Mouse (Mus musculus) mature B cell (primary cell): ENCODE results near the gene Tiprl.

Experiments
- in situ Hi-C: fragments of 300-500 bp; cut with MboI; formaldehyde crosslinking; loops from 2 replicates; pipeline ENCODE4 v1.14.3; 2019

Tiprl gene

DNA sequence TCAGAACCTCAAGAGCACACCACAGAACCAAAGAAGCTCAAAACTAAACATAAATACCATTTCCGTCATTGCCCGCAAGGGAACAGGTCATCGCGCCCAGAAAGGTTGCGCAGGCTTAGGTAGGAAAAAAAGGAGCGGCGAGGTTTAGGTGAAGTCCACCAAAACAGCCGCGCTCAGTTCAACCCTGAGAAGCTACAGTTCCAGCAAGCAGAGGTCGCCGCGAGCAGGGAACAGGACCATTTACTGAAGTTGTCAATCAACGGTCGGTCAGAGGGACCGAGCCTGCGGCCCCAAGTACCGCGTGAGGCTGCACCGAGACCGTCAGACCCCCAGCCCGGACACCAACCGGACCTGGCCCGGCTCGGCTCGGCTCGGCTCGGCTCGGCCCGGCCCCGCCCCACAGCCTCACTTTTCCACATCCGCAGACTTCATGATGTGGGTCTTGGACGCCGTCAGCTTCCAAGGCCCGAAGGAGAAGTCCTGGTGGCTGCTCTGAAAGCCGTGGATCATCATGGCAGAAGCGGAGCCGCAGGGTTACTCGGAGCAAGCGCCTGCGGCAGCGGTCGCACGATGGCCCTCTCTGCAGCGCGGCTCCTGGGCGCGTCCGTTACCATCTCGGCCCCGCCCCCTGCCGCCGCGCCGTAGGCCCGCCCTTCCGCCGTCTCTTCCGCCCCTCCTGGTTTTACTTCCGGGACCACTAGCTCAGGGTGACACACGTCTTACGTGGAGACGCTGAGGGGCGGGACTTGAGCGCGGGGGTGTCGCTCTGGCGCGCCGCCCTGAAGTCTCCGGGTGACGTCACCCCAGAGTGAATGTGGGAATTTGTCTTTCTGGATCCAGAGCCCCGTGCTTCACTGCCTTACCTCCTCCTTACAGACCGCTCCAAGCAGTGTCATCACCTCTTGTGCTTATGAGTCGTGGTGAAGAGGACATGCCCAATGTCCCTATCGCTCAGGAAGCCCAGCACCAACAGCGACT lies at the start of gene Tiprl:
Tiprl (minus strand) TSS at position 676 of the 978 bp plus-strand sequence.
- in situ Hi-C loops: no loop called here

DNA sequence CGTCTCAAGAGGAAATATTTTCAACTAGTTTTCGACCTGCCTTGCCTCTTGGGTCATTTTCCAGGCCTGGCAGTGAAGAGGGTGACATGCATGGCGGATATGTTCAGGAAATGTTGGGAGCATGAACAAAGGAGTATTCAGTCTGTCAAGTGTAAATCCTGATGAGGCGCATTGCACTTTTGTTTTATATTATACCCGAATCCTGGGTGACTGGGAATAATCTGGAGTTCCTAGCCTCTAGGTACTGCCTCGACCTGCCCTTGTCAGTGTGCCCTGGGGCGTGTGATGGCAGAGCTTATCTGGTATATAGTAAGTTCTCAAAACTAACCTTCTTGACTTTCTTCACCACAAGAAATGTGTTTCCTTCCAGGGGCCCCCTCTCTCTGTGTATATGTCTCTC lies 47.3 kb upstream of the Tiprl start:
- in situ Hi-C loops: no loop called here

DNA sequence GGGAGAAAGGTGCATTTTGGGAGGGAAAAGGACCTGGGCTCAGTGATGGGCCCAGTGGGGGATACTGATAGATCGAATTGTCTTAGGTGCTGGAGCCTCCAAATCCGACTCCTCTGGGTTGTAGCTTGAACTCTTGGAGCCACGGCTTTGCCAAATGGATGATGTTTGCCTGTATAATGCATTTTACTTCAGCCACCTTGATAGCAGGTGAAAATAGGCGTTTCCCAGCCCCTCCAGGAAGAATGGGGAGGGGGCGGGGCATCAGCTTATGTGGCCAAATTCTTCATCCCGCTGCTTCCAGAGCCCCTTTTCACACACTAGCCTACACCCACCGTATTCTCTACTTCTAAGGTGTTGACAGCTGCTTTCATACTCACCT lies 46.2 kb upstream of the Tiprl start:
- in situ Hi-C loops: no loop called here

DNA sequence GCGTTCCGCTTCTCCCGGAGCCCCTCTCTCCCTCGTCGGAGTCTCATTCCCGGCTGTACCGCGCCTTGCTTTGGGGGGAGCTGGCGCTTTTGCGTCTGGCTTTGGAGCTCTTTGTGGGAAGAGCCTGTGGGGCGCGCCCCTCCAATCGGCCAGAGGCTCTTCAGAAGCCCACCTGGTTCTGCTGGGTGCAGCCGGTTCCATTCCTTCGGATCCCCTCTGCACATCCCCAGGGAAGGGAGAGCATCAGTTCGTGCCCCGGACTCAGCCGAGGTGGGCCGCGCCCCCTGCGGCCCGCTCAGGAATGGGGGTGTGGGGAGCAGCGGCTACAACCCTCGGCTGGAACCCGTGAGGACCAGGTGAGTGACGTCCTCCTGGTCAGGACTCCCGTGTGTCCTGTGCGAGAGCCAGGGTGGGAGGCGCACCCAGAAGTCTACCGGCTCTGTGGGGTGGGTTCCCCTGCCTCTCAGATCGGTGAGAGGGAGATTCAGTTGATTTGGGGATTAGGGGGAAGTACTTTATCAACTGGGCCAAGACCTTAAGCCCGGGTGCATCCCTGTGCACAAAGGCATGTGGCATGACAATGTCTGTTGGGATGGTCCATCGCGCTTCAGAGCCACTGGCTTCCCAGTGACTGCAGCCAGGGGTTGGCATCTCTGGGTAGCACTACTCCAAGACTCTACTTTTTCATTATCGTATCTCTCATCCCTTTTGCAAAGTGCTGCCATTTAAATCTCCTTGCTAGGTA lies 45.6 kb upstream of the Tiprl start:
- in situ Hi-C loops: no loop called here

DNA sequence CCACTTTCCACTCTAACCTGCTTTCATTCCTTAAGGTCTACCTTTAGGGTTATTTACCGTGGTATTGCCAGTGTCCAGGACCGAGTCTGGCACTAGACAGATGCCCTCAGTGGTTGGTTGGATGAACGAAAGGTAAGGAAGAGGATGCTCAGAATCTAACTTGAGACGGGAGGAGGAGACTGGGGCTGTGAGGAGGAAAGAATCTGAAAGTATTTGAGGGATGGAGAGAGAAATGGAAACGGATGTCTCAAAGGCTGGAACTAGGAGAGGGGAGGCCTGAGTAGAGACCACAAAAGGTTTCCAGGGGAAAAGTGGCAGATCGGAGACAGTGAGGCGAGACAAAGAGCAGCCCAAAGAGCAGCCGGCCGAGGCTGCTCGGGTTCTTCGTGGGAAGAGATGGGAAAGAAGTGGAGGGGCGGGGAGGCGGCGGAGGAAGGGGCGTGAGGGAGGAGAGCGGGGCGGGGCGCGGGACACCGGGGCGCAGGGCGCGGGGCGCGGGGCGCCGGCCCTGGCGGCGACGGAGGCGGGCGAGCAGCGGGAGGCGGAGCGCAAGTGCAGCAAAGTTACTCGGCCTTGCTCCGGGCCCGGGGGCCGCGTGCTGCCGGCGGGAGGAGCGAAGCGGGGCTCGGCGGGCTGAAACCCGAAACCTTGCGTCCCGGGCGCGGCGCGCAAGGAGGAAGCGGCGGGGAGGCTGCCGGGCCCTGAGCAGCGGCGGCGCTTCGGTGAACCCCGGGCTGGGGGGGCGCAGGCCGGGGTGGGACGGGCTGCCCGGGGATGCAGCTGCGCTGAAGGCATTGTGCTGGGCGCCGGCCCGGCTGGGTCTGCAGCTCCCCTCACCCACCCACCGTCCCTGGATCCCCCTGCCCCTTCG lies 44.8 kb upstream of the Tiprl start:
- in situ Hi-C loops: no loop called here

DNA sequence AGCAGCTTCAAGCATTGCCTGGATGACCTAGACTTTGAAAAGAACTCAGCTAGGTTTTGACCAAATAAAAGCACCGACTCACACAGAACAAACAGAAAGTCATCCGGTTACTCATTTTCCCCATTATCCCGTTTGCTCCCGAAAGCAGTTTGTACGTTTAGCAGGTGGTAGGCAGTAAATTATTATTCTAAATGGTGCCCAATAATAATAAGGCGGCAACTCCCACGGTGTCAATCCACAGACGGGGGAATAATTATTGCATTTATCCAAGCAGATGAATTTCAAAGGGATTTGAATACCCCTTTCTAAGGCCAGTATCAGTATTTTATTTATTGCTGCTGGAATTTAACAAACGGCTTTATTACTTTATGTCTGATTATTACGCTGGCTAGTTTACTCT lies 43.9 kb upstream of the Tiprl start:
- in situ Hi-C loops: no loop called here

DNA sequence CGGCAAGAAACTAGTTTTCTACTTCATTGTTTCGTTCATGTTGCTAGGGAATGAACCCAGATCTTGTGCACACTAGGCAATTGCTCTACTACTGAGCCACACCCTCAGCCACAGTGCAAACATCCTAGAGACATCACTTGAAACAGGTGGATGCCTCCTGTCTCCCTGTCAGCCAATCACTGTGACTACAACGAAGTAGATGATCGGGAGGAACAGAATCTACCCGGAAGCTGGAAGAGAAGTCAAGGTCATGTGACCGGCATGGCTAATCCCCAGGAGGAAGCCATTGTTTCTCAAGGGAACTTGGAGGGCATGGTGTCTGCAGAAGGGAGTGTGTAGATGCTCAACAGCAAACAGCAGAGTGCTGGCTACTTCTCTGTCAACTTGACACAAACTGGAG lies 38.1 kb upstream of the Tiprl start:
- in situ Hi-C loops: no loop called here

DNA sequence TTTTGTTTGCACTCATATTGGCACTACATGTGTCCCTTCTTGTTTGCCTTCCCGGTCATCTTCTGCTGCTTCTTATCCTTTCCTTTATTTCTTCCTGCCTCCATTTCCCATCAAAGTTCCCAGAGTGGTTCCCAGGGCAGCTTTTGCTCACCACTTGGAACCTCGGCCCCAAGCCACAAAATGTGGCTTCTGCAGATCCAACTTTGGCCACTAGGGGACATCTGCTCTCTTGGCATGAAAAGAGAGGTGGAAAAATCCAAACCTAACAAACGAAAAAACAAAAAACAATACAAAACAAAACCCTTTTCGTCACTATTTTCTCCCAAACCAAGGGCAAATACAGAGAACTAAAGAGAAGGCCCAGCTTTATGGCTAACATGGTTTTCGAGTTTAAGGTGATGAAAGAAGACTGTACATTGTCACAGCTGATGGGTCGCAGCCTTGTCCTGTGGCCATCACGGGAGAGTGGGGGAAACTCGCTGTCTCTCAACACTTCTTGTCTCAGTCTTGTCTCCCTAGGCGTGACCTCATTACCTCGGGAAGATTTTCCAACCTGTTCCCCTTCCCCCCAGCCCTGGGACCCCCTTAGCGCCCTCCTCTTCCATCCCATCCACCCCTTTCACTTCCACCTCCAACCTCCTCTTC lies 15.4 kb upstream of the Tiprl start:
- in situ Hi-C loops: no loop called here

DNA sequence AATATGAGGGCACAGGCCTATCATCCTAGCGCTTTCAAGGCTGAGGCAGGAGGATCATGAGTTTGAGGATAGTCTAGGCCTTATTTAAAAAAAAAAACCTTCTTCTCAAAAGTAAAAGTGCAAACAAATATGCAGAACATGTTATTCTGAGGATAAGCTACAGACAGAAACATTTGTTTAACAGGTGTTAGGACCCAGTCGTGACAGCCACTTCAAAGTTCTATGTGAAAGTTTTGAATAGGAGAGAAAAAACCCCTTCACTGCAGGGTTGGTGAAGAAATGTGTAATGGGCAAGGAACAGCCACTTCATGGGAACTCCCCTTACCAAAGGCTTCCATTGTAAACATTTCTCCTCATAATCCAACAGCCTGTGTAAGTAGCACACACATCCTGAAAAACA lies 13.8 kb upstream of the Tiprl start:
- in situ Hi-C loops: no loop called here

DNA sequence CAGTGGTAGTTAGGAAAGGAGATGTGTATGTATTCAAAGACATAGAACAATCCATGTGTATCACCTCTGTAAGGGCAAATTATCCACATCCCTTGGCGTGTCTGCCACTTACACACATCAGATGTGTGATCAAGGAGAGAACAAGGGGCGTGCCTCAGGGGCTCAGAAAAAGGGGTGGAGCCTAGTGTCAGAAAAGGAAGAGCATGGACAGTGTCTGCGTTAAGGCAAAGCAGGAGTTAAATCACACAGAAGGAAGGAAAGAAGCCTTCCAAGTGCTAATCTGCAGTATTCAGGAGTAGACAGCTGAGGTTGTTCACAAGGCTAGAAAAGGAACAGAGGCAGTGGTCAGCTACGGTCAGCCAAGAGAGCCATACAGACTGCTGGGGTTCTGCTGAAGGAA lies 12.0 kb upstream of the Tiprl start:
- in situ Hi-C loops: no loop called here

DNA sequence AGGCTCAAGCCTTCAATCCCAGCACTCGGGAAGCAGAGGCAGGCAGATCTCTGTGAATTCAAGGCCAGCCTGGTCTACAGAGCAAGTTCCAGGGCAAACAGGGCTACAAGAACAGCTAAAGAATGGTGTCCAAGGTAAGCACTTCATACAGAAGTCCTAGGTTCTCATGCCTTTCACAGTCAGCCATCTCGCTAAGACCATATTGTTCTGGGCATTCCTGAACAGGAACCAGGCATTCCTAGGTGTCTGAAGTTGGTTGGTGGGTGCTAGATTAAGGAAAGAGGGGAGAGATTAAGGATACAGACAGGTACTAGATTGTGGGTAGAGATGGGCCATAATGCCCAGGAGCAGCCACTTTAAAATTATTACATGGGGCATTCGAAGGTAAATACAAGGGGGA lies 11.0 kb upstream of the Tiprl start:
- in situ Hi-C loops: no loop called here

DNA sequence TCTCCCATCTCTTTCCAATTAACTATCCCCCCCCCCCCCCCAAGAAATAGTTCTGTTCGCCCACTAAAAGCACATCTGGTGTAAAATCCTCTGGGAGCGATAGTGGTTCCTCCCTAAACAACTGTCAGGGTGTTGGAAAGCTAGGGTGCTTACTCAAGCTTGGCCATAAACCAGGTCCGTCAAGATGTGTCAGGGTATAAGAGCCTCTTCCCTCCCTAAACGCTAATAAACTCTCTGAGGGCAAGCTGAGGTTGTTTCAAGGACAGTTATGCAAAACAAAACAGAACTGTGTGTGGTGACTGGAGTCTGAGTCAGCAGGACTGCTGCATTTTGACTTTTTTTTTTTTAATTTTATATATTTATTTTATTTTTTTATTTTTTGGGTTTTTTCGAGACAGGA lies 10.3 kb upstream of the Tiprl start:
- in situ Hi-C loops: no loop called here

DNA sequence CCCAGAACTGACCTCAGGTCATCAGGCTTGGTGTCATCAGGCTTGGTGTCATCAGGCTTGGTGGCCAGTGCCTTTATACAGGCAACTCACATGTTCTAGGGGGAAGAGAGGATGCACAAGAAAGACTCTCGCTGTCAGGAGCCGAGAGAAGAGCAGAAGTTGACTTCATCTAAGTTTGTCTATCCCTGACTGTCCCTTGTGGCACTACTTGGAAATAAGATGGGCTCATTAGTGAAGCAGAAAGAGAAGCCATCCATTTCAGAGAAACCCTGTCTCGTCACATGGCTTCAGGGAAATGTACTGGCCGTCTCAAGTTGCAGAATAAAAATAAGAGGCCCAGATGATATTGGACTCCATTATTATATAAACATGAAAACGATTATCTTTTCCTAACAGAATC lies 9.8 kb upstream of the Tiprl start:
- in situ Hi-C loops: no loop called here

DNA sequence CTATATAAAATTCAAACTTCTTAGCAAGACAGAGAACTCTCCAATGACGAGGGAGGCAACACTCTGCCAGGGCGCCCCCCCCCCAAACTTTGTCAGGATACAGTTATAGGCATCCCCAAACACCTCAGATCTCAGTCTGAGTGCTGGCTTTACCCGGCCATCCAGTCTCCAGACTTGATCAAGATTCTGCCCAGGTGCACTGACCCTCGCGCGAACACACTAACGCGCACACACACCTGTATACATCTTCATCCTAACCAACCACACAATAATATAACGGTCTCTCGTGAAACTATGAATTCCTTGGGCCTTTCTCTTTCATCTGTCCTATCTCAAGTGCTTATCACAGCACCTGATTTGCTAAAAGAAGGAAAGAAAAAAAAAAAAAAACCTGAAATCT lies 950 bp downstream of the Tiprl start:
- in situ Hi-C loops: no loop called here

DNA sequence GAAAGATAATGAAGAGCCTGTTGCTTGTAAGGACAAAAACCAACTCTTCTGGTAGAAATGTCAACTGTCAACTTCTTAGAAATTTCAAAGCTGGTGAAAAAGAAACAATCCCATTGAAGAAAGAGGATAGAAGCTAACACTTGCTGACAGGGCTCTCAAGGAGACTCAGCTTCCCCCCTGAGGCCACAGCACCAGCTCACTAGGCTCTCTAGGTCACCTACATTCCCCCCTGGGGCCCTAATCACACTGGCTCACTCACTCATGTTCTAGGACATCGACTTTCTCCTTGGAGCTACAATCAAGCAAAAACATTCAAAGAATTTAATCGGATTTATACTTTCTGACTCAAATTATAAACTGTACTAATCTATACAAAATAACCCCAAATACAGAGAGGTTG lies 3.0 kb downstream of the Tiprl start:
- in situ Hi-C loops: no loop called here

DNA sequence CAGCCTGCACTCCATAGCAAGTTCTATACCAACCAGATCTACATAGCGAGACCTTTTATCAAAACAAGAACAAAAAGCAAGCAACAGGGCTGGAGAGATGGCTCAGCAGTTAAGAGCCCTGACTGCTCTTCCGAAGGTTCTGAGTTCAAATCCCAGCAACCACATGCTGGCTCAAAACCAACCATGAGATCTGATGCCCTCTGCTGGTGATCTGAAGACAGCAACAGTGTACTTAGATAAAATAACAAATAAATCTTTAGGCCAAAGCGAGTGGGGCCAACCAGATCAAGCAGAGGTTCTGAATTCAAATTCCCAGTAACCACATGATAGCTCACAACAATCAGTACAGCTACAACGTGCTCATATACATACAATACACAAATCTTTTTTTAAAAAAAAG lies 6.1 kb downstream of the Tiprl start:
- in situ Hi-C loops: no loop called here

DNA sequence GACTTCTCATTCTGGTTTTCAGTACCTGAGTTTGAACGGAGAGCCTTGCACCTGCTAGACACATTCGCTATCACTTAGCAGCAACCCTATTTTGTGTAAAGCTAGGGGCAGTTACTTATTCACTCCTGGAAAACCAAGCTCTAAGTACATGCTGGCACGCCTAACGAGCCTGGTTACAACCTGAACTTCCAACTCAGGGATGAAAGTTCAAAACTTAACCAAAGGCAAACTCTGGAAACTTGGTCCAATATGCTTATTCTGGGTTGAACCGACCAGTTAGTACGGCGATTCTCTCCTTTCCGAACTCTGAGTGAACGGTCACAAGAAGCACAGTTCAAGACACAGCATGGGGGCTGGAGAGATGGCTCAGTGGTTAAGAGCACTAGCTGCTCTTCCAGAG lies 7.2 kb downstream of the Tiprl start:
- in situ Hi-C loops: no loop called here

DNA sequence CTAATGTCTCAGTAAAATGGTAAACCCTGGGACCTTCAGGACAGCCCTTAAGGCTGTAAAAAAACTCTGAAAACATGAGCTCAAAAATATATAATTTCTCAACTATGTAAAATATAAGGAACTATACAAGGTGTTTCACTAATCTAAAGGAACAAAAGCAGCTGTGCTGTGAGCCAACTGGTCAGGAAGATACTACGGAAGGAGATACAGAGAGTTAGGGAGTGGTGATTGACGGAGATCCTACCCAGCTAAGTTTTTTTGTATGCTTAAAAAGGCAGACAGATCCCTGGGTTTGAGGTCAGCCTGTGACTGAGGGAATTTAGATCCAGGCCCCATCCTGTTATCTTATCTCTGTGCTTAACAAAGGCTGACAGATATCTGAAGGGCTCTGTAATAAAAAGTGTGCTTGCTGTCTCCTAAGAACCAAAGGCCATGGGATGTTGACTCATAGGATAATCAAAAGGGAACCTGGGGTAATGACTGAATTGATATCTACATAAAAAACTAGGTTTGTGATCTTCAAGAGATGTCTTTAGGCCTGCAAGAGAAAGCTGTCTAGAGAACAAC lies 19.7 kb downstream of the Tiprl start:
- in situ Hi-C loops: no loop called here

DNA sequence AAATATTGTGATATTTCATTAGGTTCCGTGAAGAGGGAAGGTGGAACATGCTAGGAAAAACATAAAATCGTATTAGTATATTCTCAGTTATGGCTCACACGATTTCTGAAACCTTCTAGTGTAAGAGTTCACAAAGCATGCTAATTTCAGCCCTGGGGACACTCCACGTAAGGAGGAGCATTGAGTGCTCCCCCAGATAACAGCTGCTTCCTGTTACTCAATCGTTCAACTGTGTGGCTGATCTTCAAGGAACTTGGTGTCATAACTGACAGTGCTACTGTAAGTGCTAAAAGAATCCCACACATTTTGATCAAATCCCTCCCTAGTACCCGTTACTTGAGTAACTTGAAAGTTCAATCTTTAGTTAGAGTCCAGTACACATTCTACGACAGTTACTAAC lies 21.0 kb downstream of the Tiprl start:
- in situ Hi-C loops: no loop called here

DNA sequence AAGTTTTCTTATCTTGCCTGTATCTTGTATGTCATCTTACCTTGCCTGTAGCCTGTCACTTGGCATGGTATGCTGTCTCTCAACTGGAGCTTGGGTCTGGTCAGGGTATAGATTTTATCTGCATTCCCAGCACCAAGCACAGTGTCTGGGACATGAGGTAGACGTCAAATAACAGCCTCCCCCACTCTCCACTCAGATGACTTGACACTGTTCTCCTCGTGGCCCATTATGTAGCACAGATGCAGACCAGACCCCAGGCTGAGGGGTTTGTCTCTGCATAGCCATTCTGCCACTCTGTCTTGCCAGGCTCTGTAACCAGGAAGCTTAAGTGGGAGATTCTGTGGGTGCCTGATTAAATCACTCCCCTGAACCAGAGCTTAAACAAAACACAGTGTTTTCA lies 31.2 kb downstream of the Tiprl start:
- in situ Hi-C loops: no loop called here

DNA sequence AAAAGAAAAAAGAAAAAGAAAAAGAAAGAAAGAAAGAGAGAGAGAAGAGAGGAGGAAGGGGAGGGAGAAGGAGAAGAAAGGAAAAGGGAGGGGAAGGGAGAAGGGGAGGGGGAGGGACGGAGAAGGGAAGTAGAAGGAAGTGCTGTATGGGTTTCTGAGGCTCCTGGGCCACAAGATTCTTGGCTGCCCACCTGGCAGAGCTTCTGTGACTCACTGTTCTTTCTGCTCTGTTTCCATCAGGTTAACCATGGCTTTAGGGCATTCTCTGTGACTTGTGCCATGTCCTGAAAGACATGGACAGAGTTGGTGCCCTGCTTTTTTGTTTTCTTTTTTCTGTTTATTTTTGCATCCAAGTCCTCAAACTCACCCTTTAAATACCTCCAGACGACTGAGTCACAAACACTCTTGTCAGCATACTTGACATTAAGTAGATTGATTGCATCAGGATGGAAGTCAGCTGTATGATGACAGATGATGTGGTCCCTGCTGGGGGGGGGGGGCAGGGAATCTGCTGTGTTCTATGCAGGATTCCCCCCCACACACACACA lies 33.2 kb downstream of the Tiprl start:
- in situ Hi-C loops: no loop called here
